Mouse (Mus musculus): ENCODE results near the gene Chaf1a.

GRCm38 (mm10) chr17:56017848-56018247 lies 22.4 kb upstream of the Chaf1a start:
- TF ChIP-seq CTCF (IDR thresholded peaks at IDR 0.05; ENCODE audit: insufficient read depth, low read length) = no peak
- no peak for TF ChIP-seq POLR2A (IDR thresholded peaks at IDR 0.05; ENCODE audit: borderline replicate concordance, extremely low read depth, low read depth, low read length)
